Mouse (Mus musculus): ENCODE data around the gene Frmd4a.

DNA sequence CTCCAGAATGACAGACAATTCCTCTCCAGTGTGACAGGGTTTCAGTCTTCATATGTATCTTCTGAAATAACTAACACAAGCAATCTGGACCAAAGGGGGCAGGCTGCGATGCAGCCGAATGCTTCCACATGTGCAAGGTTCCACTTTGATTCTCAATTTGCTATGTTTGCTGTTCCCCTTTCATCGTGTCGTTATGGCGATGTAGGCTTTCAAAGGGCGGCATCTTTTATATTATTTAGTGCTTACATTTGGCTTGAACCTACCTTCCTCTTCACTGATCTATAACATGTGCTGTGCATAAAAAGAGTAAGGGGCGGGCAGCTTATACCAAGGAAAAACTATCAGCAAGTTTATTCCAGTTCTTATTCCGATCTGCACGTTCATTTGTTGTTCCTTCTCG is 322.9 kb downstream of the Frmd4a start:
- TF ChIP-seq CHD2 (IDR thresholded peaks at IDR 0.05; ENCODE audit: low read depth, low read length) (no peak), ZC3H11A (IDR thresholded peaks at IDR 0.05; ENCODE audit: borderline replicate concordance, low read depth, low read length) (no peak), HCFC1 (IDR thresholded peaks at IDR 0.05; ENCODE audit: borderline replicate concordance, insufficient read depth, low read length) (no peak), ZNF384 (IDR thresholded peaks at IDR 0.05; ENCODE audit: low read depth, low read length) (no peak)

Data from ES-E14 (cell line).